Mouse (Mus musculus) hindbrain, embryonic 13.5 days (tissue): ENCODE results near the gene Fam163a. TPM values are rescaled to one million over a fixed set of nuclear protein-coding genes. Genes with fewer than 3 reads are reported as not detected.

Source experiments
- ATAC-seq: fragments of 200-750 bp; cut with Nextera tagmentation; 2 replicates; pipeline ENCODE4 v1.8.0; 2017; ENCODE audit warnings: moderate TSS enrichment; ENCODE audit not compliant: low FRiP score
- H3K27ac ChIP-seq: fragments of 300-500 bp; sonication (generic); 2 replicates; pipeline ENCODE4 v1.5.1; 2015; ENCODE audit warnings: inconsistent platforms, mild to moderate bottlenecking, moderate library complexity
- H3K27me3 ChIP-seq: fragments of 300-500 bp; sonication (generic); 2 replicates; pipeline ENCODE4 v1.6.1; 2015; ENCODE audit warnings: mild to moderate bottlenecking, inconsistent platforms
- H3K36me3 ChIP-seq: fragments of 300-500 bp; sonication (generic); 2 replicates; pipeline ENCODE4 v1.6.1; 2015; ENCODE audit warnings: mild to moderate bottlenecking, inconsistent platforms
- H3K4me1 ChIP-seq: fragments of 300-500 bp; sonication (generic); replicated peaks from 2 replicates; pipeline ENCODE4 v1.6.1; 2015; ENCODE audit warnings: inconsistent platforms
- H3K4me2 ChIP-seq: fragments of 300-500 bp; sonication (generic); 2 replicates; pipeline ENCODE4 v1.6.1; 2015; ENCODE audit warnings: inconsistent platforms, mild to moderate bottlenecking, moderate library complexity
- H3K4me3 ChIP-seq: fragments of 300-500 bp; sonication (generic); 2 replicates; pipeline ENCODE4 v1.5.1; 2015; ENCODE audit warnings: mild to moderate bottlenecking, inconsistent platforms
- H3K9ac ChIP-seq: fragments of 300-500 bp; sonication (generic); 2 replicates; pipeline ENCODE4 v1.6.1; 2015; ENCODE audit warnings: mild to moderate bottlenecking, inconsistent platforms
- H3K9me3 ChIP-seq: fragments of 300-500 bp; sonication (generic); 2 replicates; pipeline ENCODE4 v1.6.1; 2016; ENCODE audit warnings: inconsistent platforms
- WGBS: fragments of 180-500 bp; shearing (Covaris S2); methylation state at CpG from one replicate; pipeline ENCODE4 v1.1.7; 2015; 5-methylcytosine and 5-hydroxymethylcytosine counted together
- polyA plus RNA-seq: library from polyadenylated mRNA; unstranded; fragments of >200 nt; fragmentation: Nextera tagmentation; extraction: Ambion mirVana; gene quantifications from 2 replicates; pipeline ENCODE4 v1.2.1, GENCODE M21; 2015

Gene Fam163a
- polyA plus RNA-seq, 1 experiment from 2014 or later = 4.3 TPM

GRCm38 (mm10) chr1:156035930-156036737 lies 168.7 kb downstream of the Fam163a start, which contains the start of gene Tor1aip1:
TSS of gene Tor1aip1 (minus strand) at chr1:156036480.
- H3K4me2 ChIP-seq = peak within 1 kb of the TSS; percentile 66
- H3K4me3 ChIP-seq = peak within 1 kb of the TSS; percentile 87
- peaks cover 22% of the 10 kb centered on the region for H3K4me1 ChIP-seq
- ATAC-seq = peak; percentile 96
- peak within 1 kb of the TSS; percentile 99 for H3K27ac ChIP-seq
- no peaks in the 10 kb centered on the region for H3K9me3 ChIP-seq
- H3K27me3 ChIP-seq = no peaks in the 10 kb centered on the region
- under 1% methylated on average over 59 of the region's 59 CpGs for WGBS
- H3K36me3 ChIP-seq = peaks cover 24% of the 10 kb centered on the region
- peak within 1 kb of the TSS; percentile 91 for H3K9ac ChIP-seq

- WGBS = under 1% methylated on average over 59 of the region's 59 CpGs
- no peaks in the 10 kb centered on the region for H3K9me3 ChIP-seq
- ATAC-seq = peak; percentile 80
- H3K4me1 ChIP-seq = peaks cover 20% of the 10 kb centered on the region
- H3K9ac ChIP-seq = peak within 1 kb of the TSS; percentile 91
- peak within 1 kb of the TSS; percentile 87 for H3K4me3 ChIP-seq
- H3K27ac ChIP-seq = peak within 1 kb of the TSS; percentile 99
- H3K4me2 ChIP-seq = peak within 1 kb of the TSS; percentile 66
- no peaks in the 10 kb centered on the region for H3K27me3 ChIP-seq
- peaks cover 31% of the 10 kb centered on the region for H3K36me3 ChIP-seq
Measured at GRCm38 (mm10) chr1:156035269-156035929, 169.4 kb downstream of the Fam163a start, which contains the start of gene Tor1aip2. TSS of gene Tor1aip2 (plus strand) at chr1:156035403.

GRCm38 (mm10) chr1:156034661-156035060 lies 170.2 kb downstream of the Fam163a start:
- H3K4me3 ChIP-seq = peak overlapping the region; percentile 87
- H3K4me2 ChIP-seq = peak overlapping the region; percentile 66
- ATAC-seq = no peak
- H3K9ac ChIP-seq = peak overlapping the region; percentile 91
- H3K9me3 ChIP-seq = no peaks in the 10 kb centered on the region
- H3K36me3 ChIP-seq = peaks cover 36% of the 10 kb centered on the region
- H3K27ac ChIP-seq = no peak overlapping the region
- WGBS = 46% methylated on average over 1 of the region's 1 CpGs
- no peaks in the 10 kb centered on the region for H3K27me3 ChIP-seq
- peaks cover 18% of the 10 kb centered on the region for H3K4me1 ChIP-seq

- Histone ChIP-seq H3K27ac (no peak overlapping the region), H3K9ac (no peak overlapping the region), H3K4me2 (no peak overlapping the region), H3K27me3 (no peaks in the 10 kb centered on the region), H3K4me3 (no peak overlapping the region), H3K36me3 (peaks cover 43% of the 10 kb centered on the region), H3K9me3 (no peaks in the 10 kb centered on the region), H3K4me1 (peaks cover 18% of the 10 kb centered on the region)
- ATAC-seq = no peak
- 94% methylated on average over 7 of the region's 7 CpGs for WGBS
Measured at GRCm38 (mm10) chr1:156033921-156034320, 170.9 kb downstream of the Fam163a start.

GRCm38 (mm10) chr1:156028340-156028975 lies 176.4 kb downstream of the Fam163a start:
- Histone ChIP-seq H3K9ac (no peak overlapping the region), H3K4me1 (no peaks in the 10 kb centered on the region), H3K36me3 (peaks cover 57% of the 10 kb centered on the region), H3K27me3 (no peaks in the 10 kb centered on the region), H3K27ac (no peak overlapping the region), H3K4me2 (no peak overlapping the region), H3K4me3 (no peak overlapping the region), H3K9me3 (no peaks in the 10 kb centered on the region)
- ATAC-seq = no peak
- WGBS = 94% methylated on average over 4 of the region's 4 CpGs

GRCm38 (mm10) chr1:156027849-156028248 lies 177.0 kb downstream of the Fam163a start:
- WGBS = 92% methylated on average over 3 of the region's 3 CpGs
- peaks cover 51% of the 10 kb centered on the region for H3K36me3 ChIP-seq

More at GRCm38 (mm10) chr1:156027849-156028248, 177.0 kb downstream of the Fam163a start:
- ATAC-seq = no peak
- no peak overlapping the region for H3K9ac ChIP-seq
- H3K27ac ChIP-seq = no peak overlapping the region
- H3K27me3 ChIP-seq = no peaks in the 10 kb centered on the region
- H3K4me3 ChIP-seq = no peak overlapping the region
- H3K4me2 ChIP-seq = no peak overlapping the region
- no peaks in the 10 kb centered on the region for H3K4me1 ChIP-seq
- no peaks in the 10 kb centered on the region for H3K9me3 ChIP-seq

Other genes starting within 250 kb of the Fam163a start
- 11.5 and 12.8 TPM in 2 replicates for gene Cep350, start 231.8 kb downstream of the Fam163a start, polyA plus RNA-seq
- 66.9 and 71.8 TPM in 2 replicates for gene Tor1aip2, start 169.6 kb downstream of the Fam163a start, polyA plus RNA-seq
- 26.5 and 26.7 TPM in 2 replicates for gene Tor1aip1, start 168.5 kb downstream of the Fam163a start, polyA plus RNA-seq
- gene Tdrd5, start 98.6 kb upstream of the Fam163a start, polyA plus RNA-seq = 0.39 and 0.58 TPM in 2 replicates
- gene Nphs2, start 105.7 kb upstream of the Fam163a start, polyA plus RNA-seq = 0.12 TPM in 1 of 2 replicates, not detected in the other
- 567 and 588 TPM in 2 replicates for gene Gm2000, start 161.0 kb upstream of the Fam163a start, polyA plus RNA-seq
- 0.18 and 0.22 TPM in 2 replicates for gene Axdnd1, start 216.1 kb upstream of the Fam163a start, polyA plus RNA-seq